Mouse (Mus musculus): ENCODE data around the gene Snx29.

GRCm38 (mm10) chr16:11646745-11647289, 324.1 kb downstream of the Snx29 start:
- TF ChIP-seq POLR2A (IDR thresholded peaks at IDR 0.05; ENCODE audit: borderline replicate concordance, control insufficient read depth, low read depth, low read length) (no peak), CTCF (IDR thresholded peaks at IDR 0.05; ENCODE audit: control insufficient read depth, insufficient read depth, low read length) (no peak)
